Mouse (Mus musculus) small intestine, adult 10 weeks (tissue): ENCODE results near the gene Gchfr. TPM values are rescaled to one million over a fixed set of nuclear protein-coding genes. Genes with fewer than 3 reads are reported as not detected.

Experiments
- polyA plus RNA-seq: library from polyadenylated mRNA; stranded (reverse); fragments of 350-450 nt; fragmentation: Illumina TruSeq; extraction: RNeasy Lipid Tissue Mini Kit (QIAGEN cat#74804); gene quantifications from one replicate; pipeline ENCODE4 v1.2.3, GENCODE M21; 2014; ENCODE audit warnings: low replicate concordance

Gchfr gene
- not detected for polyA plus RNA-seq

GRCm38 (mm10) chr2:119166901-119167865, at the start of gene Gchfr:
Gene Gchfr (plus strand): TSS chr2:119167773.

DNA sequence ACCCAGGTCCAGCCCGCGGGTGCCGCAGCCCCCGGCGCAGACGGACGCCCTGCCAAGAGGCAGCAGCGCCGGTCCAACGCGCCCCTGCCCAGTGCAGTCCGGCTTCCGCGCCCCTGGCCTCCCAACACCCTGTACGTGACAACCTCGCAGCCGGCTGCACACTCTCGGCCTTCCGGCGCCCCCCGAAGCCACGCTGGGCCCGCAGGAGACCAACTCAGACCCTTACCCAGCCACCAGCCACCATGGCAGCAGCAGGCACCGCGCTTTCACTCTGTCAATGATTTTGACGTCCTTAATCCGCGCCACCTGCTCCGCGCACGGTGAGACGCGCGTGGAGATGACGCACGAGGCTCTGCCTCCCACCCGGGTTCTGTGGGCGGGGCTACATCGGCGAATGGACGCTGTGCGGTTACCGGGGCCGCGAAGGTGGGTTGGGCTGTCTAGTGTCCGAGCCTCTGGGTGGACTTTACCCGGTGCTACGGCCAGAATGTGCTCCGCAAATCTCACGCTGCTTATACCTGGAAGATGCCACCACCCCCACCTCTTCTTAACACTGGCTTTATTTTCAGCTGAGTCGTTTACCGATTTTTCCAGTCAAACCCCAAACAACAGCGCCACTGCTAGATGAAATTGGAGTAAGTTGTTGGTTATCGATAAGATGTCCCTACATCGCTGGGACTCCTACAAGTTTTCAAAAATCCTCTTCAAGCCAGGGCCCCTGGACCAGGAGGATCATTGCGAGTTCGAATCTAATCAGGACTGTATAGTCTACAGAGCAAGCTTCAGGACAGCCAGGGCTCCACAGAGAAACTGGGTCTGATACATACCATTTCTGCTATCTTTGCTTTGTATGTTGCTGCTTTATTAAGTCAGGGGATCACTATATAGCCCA, 10.6 kb upstream of the Gchfr start, which contains the start of gene Rmdn3:
TSS of gene Rmdn3 (minus strand) at position 354 of the 892 bp plus-strand sequence.

DNA sequence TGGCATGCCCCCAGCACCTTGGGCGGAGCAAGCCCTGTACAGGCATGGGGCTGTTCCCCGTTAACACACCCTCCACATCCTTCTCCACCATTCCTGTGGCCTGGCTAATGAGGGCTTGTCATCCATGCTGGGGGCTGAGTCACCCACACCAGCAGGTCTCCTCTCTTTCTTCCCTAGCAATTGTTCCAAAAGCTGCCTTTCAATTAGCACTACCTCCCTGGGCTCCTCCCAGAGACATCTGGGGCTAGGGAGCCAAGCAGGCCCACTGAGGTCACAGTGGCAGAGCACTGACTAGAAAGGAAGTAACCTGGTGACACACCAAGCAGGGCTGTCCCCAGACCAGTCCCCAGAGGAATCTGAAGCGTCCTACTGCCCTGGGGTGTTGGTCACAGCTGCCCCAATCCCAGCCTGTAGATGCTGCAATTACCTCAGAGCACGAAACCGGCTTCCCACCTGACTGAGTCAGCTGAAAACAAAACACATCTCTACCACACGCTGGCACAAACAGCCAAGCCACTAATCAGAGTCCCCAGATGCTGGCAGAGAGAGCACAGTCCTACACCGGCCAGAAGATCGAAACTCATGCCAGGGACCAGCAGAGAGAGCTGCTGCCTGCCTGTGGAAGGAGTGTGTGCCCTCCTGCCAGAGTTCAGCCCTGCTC, 6.5 kb downstream of the Gchfr start, which contains the start of gene Gm14137:
TSS of gene Gm14137 (plus strand) at position 519 of the 661 bp plus-strand sequence.

GRCm38 (mm10) chr2:119208344-119209175, 41.0 kb downstream of the Gchfr start, which contains the start of the genes Zfyve19 and Dnajc17:
Gene Zfyve19 (plus strand): TSS chr2:119208617.
Gene Dnajc17 (minus strand): TSS chr2:119208795.

Other genes with a start within 250 kb of the Gchfr start
- 0.59 TPM for gene Chst14, start 241.3 kb upstream of the Gchfr start, polyA plus RNA-seq
- gene Ccdc32, start 138.4 kb upstream of the Gchfr start, polyA plus RNA-seq: 22.2 TPM
- 1.7 TPM for gene Rpusd2, start 133.0 kb upstream of the Gchfr start, polyA plus RNA-seq
- 14.3 TPM for gene Knl1, start 120.7 kb upstream of the Gchfr start, polyA plus RNA-seq
- gene Rad51, start 55.0 kb upstream of the Gchfr start, polyA plus RNA-seq: 14.0 TPM
- 154 TPM for gene Rmdn3, start 10.7 kb upstream of the Gchfr start, polyA plus RNA-seq
- gene Gm14137, start 6.7 kb downstream of the Gchfr start, polyA plus RNA-seq: not detected
- gene Zfyve19, start 40.8 kb downstream of the Gchfr start, polyA plus RNA-seq: 2.9 TPM
- not detected for gene Dnajc17, start 41.0 kb downstream of the Gchfr start, polyA plus RNA-seq
- 40.4 TPM for gene Ppp1r14d, start 62.1 kb downstream of the Gchfr start, polyA plus RNA-seq
- 24.6 TPM for gene Spint1, start 69.6 kb downstream of the Gchfr start, polyA plus RNA-seq
- gene Rhov, start 103.5 kb downstream of the Gchfr start, polyA plus RNA-seq: not detected
- 0.26 TPM for gene Vps18, start 121.0 kb downstream of the Gchfr start, polyA plus RNA-seq
- 0.30 TPM for gene Dll4, start 158.0 kb downstream of the Gchfr start, polyA plus RNA-seq
- gene Chac1, start 183.5 kb downstream of the Gchfr start, polyA plus RNA-seq: not detected